Mouse (Mus musculus) neural tube, postnatal 0 days (tissue): ENCODE results near the gene Mrps31. TPM values are rescaled to one million over a fixed set of nuclear protein-coding genes. Genes with fewer than 3 reads are reported as not detected.

Source experiments
- polyA plus RNA-seq: library from polyadenylated mRNA; unstranded; fragments of >200 nt; fragmentation: Nextera tagmentation; extraction: Ambion mirVana; gene quantifications from 2 replicates; pipeline ENCODE4 v1.2.1, GENCODE M21; 2015

The Mrps31 gene
- polyA plus RNA-seq, result 35.0 and 37.3 TPM in 2 replicates

DNA sequence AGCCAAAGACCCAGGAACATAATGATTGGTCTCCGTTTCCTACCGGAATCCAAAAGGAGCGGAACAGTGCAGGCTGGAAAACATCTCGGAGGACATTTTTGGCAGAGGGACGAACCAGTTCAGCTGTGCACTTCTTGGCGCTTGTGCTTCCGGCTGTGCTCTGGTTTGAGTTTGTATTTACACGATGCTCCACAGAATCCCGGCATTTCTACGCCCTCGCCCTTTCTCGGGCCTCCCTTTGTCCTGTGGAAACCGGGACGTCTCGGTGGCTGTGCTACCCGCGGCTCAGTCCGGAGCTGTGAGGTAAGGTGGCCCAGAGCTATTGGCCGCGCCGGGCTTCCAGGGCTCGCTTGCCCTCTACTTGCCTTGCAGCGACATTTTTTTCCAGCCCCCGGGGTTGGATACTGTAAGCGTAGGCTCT lies at the start of gene Mrps31:
Gene Mrps31, plus strand, starts transcription at position 80 of the 421 bp plus-strand sequence.

GRCm38 (mm10) chr8:22398142-22398951 lies 12.8 kb upstream of the Mrps31 start, which contains the start of gene Slc25a15:
TSS of gene Slc25a15 (minus strand) at chr8:22398597.

Other genes with a start within 250 kb of the Mrps31 start
- 5.3 and 5.8 TPM in 2 replicates for gene Nek3, start 244.9 kb upstream of the Mrps31 start, polyA plus RNA-seq
- 7.7 and 9.5 TPM in 2 replicates for gene Ckap2, start 225.5 kb upstream of the Mrps31 start, polyA plus RNA-seq
- 38.9 and 40.4 TPM in 2 replicates for gene Vps36, start 218.6 kb upstream of the Mrps31 start, polyA plus RNA-seq
- gene Thsd1, start 184.0 kb upstream of the Mrps31 start, polyA plus RNA-seq, result 5.8 and 6.4 TPM in 2 replicates
- gene Tpte, start 127.9 kb upstream of the Mrps31 start, polyA plus RNA-seq, result not detected in 2 replicates
- 8.0 and 8.3 TPM in 2 replicates for gene Slc25a15, start 12.8 kb upstream of the Mrps31 start, polyA plus RNA-seq